Mouse (Mus musculus): Measurements from ENCODE around the gene Cep85l.

- TF ChIP-seq CTCF (IDR thresholded peaks at IDR 0.05; ENCODE audit: low read depth, low read length): no peak
- no peak for TF ChIP-seq POLR2A (IDR thresholded peaks at IDR 0.05; ENCODE audit: extremely low read depth, insufficient read depth, low read length)
These were observed 53.4 kb downstream of the Cep85l start for GRCm38 (mm10) chr10:53326367-53326766.

All from liver, adult 2 months (tissue).